Mouse (Mus musculus) thymus, postnatal 14 days (tissue): ENCODE measurements around the gene Klhl24.
"Not testable (repeated sequence)": the region's sequence is repeated elsewhere in the genome, so short reads cannot be mapped to it uniquely, and the experiment has no call there.

Experiments used
- DNase-seq: peaks from one replicate; pipeline ENCODE4 v3.0.0; 2021

Gene Klhl24

DNA sequence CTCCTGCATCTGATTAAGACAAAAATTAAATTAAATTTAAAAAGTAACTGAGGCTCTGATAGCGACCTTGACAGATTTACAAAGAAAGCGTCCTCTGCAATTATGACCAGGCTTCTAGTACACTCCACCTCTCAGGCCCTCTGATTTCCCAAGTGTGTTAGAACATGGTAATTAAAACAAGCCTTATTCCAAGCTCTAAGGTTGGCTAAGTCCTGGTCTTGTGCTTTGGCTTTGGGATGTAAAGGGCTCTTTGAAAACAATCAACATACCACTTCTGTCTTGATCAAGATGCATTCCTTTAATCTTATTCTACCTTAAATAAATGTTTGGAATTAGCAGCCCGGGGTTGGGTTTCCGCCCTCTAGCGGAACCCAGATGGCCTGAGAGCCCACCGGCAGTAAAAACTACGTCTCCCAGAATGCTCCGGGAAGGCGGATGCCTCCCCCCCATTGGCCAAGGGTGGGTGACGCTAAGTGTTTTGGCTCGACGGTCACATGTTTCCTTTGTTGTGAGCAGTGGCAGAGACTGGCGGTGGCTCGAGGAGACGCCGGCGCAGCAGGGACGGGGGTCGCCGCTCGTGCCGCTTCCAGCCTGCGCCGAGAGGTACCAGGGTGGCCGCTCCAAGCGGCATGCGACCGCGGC is at the start of gene Klhl24:
Klhl24 (plus strand) TSS at position 474 of the 642 bp plus-strand sequence.
- DNase-seq, result peak; percentile 94

DNA sequence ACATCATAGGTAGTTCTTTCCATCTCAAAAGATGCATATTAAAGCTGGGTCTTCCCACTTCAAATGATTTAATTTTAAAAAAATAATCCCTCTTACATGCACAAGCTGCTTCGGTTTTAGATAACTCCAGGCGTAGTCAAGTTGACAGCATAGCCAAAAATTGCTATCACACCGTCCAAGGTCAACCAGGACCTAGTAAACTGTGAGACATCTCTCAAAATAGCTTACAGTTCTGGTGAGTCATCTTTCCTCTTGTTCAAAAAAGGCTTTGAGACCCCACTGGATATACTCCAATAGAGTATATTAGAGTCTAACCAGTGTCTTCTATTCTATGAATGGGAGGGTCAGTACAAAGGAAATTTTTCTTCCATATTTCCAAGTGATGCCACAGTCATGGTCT is 44.7 kb upstream of the Klhl24 start:
- DNase-seq, result no peak

DNA sequence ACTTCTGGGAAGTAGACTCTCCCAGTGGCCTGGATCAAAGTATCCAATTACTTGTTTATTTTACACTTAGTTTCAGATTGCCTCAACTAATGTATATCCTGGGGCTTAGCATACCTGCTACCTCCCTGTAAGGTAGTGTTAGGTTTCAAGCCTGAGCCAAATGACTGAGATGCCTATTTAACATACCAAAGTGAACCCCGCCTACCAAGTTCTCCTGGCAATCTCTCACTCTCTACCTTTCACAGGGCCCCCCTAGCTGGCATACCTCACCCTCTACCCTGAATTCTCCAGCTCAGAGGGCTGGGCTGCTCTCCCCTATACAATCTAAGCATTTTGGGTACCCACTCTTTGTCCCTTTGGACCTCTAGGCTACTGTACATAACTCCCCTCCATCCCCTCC is 24.6 kb upstream of the Klhl24 start:
- DNase-seq, result no peak

DNA sequence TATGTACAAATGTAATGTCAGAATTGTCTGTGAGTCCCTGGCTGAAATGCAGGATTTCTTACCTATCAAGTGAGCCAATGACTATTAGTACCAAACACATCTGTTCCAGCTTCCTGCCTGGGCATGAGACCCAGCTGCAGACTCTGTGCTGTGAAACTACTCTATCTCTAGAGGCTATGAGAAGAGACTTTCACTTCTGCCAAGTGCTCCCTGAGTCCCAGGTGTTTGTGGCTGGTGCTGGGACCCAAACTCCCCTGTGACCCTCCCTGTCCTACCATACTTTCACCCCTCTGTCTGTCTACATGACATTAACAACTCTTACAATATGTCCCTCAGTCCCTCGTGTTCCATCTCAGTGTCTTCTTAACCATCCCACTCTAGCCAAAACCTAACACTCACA is 20.7 kb upstream of the Klhl24 start:
- no peak for DNase-seq

DNA sequence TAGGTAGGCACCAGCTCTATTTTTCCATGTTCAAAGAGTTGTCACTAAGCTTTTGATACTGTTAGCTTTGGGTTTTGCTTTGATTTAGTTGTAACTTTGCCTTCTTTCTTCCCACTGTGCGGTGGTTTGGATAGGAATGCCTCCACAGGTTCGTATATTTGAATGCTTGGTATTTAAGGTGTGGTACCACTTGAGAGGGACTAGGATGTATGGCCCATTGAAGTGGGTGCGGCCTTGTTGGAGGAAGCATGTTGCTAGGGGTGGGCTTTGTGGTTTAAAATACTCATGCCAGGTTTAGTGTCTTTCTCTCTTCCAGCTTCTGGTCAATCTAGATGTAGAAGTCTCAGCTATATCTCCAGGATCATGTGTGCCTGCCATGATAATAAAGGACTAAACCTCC is 17.1 kb upstream of the Klhl24 start:
- no peak for DNase-seq

DNA sequence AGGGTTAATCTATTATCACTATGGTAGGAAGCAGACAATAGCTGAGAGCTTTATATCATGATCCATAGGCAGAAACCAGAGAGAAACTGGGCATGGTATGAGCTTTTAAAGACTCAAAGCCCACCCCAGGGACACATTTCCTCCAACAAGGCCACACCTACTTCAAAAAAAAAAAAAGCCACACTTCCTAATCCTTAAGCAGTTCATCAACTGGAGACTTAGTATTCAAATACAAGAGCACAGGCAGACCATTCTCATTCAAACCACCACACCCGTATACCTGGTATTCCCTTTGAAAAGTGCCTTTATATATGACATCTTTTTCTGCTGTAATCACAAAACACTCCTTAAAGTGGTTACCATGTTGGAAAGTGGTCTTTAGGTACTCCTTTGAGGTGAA is 12.7 kb upstream of the Klhl24 start:
- no peak for DNase-seq

DNA sequence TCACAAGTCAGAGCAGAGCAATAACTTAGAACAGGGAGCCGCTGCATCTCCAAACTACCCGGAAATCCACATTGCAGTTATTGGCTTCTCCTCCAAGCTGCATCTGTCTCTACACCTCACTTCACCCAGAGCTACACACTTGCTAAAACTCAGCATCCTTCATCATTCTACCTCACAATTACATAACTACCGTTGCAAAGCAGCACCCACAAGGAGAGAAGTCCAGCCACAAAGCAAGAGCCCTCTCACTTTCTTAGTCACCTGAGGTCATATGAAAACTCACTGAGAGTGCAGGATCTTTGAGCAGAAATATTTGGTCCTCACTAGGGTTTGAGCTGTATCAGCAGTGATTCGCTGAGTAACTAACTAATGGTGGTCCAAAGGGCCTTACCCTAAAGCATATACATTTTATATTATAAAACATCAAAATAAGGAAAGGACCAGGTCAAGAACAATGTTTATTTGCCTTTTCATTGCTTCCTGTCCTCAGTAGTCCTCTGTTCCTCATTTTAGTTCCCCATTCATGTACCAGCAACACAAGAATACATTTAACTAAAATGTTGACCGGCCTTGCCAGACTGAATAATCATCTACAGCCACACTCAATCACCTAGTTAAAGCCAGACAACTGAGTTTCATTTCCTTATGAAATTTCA is 12.0 kb upstream of the Klhl24 start:
- DNase-seq, result no peak

DNA sequence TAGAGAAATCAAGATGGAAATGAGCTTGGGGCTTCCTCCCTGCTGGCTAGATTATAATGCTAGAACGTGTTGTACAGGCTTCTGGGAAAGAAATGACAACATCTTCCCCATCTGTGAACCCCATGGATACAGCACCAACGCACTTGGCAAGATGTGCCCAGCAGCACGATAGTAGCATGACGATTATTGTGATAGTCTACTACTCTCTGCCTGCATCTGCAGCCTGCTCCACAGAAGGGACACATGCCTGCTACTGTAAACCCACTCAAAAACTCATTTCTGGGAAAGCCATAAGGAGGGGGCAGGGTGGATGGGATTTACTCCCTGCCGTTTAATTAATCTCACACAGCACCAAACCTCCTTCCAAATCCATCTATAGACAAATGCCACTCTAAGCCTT is 10.4 kb upstream of the Klhl24 start:
- no peak for DNase-seq

DNA sequence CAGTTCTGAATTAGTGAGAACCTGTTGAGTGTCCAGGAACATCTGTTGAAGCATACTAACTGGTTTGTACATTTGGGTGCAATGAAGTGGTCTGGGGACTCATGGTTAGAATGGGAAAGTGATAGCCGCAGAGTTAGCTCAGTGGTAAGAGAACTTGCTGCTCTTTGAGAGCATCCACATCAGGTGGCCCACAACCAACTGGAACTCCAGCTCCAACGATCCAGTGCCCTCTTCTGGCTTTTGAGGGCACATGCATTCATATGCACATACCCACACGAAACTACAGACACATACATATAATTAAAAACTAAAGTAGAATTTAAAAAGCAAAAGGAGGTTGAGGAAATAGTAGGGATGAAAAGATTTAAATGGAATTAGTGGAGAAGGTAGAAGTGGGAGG is 7.7 kb upstream of the Klhl24 start:
- no peak for DNase-seq

DNA sequence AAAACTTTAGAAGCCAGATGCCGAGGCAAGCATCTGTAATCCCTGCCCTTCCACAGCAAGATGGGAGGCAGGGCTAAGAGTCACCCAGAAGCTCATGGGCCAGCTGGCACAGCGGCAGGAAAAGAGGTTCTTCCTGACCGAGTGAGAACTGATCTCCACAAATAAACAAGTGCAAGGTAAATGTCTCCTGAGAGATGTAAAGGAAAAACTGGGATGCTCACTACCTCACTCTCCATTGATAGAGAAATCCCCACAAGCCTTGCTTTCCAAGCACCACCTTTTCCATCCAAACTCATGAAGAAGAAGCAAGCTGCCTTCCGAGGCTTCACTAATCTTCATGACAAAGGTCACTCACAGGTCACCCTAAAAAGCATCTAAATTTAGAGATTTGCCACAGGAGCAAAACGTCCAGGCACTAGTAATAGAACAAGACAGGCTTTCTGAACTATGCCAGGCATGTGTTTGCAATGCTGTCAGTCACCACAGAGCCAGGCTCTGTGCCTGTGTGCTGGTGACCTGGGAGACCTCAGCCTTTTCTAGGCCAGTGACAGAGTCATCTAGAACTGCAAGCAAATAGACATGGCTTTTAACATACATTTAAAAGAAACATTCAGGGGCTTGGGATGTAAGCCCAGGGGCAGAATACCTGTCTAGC is 6.3 kb upstream of the Klhl24 start:
- no peak for DNase-seq

DNA sequence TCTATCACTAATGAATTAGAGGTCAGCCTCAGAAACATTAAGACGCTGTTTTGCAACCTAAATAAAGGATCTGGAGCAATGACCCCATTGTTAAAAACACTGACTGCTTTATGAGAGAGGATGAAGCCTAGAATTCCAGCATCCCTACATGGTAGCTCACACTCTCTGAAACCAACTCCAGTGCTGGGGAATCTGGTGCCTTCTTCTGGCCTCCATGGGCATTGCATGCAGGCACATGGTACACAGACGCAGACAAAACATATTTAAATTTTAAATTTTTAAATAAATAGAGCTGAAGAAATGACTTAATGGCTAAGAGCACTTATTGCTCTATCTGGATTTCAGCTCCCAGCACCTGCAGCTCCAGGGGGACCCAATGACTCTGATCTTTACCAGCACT is 1.4 kb upstream of the Klhl24 start:
- peak; percentile 15 for DNase-seq

DNA sequence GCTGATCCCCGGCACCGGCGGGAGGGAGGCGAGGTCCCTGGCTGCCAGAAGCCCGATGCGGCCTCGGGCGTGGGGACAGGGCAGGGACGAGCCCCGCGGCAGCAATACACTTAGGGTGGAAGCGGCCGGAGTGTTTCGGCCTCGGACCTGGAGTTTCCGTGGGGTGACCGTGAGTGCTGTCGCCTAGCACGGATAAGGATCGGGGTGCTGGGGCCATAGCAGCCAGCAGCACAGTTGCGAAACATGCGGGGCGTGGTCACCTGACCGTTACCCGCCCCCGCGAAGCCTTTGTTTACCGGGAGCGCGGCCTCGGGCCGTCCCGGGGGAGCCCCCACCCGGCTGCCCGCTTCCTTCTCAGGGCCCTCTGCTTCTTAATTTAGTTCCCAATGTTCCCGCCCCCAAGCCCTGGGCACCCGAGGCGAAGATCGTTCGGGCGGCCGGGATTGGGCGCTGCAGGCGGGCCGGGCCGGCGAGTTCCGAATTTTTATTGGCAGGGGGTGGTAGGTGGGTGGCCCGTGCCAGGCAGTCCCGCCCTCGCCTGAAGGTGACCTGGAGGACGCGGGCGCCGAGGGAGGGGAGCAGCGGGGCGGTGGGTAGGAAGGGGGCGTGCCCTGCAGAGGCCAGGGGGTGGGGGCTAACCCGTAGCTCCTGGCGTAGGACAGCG is 501 bp downstream of the Klhl24 start:
- peak; percentile 94 for DNase-seq

DNA sequence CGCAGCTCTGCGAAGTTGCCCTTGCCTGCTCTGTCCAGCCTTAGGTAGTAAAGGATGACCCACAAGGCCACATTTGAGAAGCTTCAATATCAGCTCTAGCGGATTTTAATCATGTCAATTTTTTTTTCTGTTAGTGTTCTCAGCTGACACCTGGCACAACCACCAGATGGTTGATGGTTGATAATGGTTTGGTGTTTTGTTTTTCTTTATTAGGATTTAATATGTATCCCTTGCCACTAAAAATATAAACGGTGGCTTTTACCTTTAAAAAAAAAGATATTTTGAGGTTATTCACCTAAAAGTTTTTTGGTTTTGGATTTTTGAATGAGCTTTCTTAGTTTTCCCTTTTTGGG is 1.0 kb downstream of the Klhl24 start:
- DNase-seq, result no peak

DNA sequence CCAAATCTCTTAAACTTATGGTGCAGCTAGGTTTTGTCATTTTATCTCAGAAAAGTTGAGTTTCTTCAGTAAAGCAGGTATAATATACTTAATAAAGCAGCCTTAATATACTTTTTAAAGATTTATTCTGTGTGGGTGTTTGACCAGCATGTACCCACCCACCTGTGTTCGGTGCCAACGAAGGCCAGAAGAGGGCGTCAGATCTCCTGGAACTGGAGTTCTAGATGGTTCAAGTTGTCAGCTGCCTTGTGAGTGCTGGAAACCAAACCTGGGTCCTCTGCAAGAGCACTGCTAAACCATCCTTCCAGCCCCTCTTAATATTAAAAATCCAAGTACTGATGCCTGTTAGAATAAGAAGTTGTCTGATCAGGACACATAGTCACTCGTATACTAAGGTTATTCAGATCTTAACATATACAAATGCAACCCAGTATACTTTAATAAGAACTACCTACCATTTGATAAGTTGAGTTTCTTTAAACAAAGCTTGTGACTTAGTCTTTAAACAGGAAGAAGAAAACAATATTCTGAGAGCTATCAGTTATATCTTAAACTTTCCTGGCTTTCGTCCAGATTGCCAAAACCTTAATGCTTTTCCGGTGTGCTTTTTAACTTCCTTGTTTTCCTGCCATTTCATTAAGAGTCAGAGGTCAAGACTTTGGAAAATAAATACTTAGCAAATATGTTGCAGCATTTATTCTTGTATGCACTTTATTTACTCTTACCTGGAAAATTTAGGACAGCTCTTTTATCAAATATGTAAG is 1.7 kb downstream of the Klhl24 start:
- DNase-seq, result peak; percentile 44

DNA sequence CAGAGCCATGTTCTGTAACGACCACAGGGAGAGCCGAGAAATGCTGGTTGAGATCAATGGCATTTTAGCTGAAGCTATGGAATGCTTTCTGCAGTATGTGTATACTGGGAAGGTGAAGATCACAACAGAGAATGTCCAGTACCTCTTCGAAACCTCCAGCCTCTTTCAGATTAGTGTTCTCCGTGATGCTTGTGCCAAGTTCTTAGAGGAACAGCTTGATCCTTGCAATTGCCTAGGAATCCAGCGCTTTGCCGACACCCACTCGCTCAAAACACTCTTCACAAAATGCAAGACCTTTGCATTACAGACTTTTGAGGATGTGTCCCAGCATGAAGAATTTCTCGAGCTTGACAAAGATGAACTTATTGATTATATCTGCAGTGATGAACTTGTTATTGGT is 9.7 kb downstream of the Klhl24 start:
- no peak for DNase-seq

DNA sequence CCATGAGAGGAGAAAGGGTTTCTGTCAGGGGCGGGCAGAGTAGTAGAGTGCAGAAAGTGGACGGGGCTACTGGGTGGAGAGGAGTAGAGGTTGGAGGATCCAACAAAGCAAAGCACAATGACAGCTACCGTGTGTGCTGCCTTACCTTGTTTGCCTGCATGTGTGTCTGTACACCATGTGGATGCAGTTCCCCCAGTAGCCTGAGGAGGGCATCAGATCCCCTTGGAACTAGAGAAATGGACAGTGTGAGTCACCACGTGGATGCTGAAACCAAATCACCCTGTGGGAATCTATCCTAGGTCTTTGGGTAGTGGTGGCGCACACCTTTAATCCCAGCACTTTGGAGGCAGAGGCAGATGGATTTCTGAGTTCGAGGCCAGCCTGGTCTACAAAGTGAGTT is 11.6 kb downstream of the Klhl24 start:
- no peak for DNase-seq

DNA sequence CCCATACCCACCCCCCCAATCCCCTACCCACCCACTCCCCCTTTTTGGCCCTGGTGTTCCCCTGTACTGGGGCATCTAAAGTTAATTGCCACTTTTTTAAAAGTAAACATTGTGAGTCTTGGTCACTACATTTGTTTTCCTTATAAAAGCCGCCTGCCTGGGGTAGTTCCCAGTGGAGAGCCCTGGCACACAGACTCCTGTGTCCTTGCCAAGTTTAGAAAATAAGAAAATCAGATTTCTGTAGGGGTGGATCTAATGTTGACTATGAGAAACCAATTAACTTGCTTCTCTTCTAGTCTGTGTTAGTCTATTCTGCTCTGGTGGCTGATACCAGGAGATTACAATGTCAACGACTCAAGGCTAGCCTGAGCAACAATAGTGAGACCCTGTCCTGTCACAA is 15.3 kb downstream of the Klhl24 start:
- no peak for DNase-seq

DNA sequence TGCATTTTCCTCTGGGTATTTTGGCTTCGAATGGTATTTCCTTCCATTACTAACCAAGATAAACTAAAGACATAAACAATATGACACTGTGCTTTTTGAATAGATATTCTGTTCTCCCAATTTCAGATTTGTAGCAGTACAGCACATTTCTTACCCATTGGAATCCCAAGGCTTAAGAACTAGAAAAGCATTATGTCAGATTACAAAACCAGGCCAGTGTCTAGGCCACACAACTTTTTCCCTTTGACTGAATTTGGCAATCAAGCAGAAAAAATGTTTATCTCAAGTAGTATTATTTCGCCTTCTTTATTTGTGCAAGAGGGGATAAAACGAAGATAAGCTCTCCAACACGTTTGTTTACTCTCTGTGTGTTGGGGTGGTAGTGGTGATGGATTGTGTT is 18.7 kb downstream of the Klhl24 start:
- DNase-seq, result no peak

DNA sequence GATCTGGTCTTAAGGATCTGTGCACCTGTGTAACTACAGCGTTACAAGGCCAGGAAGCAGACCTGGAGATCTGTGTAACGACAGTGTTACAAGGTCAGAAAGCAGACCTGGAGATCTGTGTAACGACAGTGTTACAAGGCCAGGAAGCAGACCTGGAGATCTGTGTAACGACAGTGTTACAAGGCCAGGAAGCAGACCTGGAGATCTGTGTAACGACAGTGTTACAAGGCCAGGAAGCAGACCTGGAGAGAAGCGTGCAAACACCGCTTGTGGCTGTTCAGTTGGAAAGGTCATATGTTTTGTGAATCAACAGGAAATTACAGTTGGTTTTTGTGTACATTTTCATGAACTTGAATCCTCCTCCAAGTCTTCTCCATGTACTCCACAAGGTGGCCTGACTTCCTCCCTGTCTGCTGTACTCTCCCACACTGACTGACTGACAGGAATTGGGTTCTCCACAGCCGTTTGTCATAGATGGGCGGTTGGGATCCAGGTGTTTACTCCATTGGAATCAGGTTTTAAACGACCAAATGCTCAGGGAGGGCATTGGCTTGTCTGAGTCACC is 29.1 kb downstream of the Klhl24 start:
- not testable (repeated sequence) for DNase-seq

DNA sequence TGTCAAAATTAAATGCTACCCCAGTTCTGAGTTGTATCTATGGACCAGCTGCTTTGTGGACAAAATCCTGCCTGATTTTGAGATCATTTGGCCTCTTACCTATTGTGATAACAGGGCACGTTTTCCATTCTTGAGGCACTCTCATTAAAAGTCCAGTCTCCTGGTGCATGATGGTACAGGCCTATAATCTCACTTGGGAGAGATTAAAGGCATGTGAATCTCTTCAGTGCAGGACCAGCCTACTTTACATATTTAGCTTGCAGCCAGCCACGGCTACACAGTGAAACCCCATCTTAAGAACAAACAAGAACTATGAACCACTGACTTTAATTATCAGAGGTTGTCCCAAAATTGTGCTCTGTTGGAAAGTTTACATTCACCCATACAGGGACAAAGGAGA is 33.1 kb downstream of the Klhl24 start:
- no peak for DNase-seq

DNA sequence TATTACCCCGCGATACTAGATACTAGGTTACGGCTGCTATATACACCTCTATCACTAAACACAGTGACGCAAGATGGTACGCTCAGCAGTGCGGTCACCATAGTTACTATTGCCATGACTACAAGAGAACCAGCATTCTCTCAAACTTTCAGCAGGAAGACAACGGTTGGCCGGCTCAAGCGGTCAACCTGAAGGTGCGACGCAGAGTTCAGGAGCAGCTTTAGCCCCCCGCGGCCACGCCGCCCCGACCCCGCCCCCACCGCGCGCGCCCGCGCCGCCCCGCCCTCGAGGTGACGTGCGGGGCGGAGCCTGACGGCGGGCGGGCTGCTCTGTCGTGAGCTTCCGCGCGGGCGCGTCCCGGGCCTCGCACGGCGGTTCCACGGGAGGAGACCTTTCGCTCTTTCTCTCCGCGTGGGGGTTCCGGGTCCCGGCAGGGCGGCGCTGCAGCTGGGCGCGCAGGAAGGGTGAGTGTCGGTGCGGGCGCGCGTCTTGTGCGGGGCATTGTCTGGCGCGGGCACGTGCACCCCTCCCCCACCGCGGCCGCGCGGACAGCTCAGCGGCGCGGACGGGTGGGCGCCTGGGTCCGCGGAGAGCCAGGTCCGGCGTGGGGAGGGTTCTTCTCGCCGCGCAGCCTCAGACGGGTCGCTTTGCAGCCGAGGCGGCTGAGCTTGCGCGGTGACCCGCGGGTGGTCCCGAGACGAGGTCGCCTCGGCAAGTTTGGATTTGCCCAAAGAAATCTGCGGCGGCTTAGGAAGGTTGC is 43.6 kb downstream of the Klhl24 start, which contains the start of gene Yeats2:
Yeats2 (plus strand) TSS at position 292 of the 760 bp plus-strand sequence.
- DNase-seq, result peak; percentile 93

DNA sequence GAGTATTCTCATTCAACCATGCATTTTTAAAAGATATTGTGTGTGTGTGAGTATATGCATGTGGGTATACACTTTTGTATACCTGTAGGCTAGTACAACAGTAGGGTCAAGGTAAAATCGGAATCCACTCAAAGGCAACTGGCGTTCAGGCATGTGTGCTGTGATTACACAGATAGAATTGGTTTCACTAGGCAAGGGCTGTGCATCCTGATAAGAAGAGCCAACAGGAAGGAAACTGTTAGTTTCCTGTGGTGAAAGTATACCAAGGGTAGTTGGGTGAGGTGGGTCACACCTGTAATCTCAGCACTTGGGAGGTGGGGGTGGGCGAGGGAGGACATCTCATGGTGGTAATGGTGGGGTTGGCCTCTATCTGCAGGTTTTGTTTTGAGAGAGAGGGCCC is 47.2 kb downstream of the Klhl24 start:
- no peak for DNase-seq
